Mouse (Mus musculus): Measurements from ENCODE around the gene Amn. TPM values are rescaled to one million over a fixed set of nuclear protein-coding genes. Genes with fewer than 3 reads are reported as not detected.

Gene Amn
- 1.4 and 1.7 TPM in 2 replicates for polyA plus RNA-seq (2012; rRNA removed)
- polyA plus RNA-seq (2014; fragmentation: Nextera tagmentation; extraction: Ambion mirVana) = 0.55 and 0.97 TPM in 2 replicates

DNA sequence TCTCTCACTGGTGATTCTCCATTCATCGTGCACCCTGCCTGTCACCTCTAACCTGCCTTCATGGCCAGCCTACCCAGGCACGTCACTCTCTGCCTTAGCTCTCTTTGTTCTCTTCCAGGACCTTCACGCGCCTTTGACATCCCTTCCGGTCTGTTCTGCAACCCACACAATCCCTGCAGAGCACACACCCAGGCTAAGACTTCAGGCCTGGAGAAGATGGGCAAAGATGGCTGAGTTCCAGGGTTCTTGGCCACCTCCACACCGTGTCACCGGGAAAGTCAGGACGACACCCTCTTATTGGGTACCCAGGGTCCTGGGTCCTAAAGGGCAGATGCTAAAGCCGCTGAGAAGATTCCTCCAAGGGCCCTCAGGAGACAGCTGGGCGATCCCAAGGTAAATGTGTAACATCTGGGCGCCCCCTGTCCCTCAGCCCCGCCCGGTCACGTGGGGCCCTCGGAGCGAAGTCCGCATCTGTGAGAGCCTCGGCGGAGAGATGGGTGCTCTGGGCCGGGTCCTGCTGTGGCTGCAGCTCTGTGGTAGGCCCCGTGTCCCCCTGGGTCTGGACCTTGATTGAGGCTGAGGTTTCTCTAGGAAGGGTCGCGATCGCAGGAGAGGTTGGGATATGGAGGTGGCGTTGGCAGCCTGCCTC is at the start of gene Amn:
TSS of gene Amn (plus strand) at position 467 of the 649 bp plus-strand sequence.
- H3K27ac ChIP-seq (replicated peaks; ENCODE audit: low read depth, low read length) = no peak within 1 kb of the TSS
- no peaks in the 10 kb centered on the region for H3K9me3 ChIP-seq (ENCODE audit: control insufficient read depth, low read length)
- H3K36me3 ChIP-seq (ENCODE audit: control insufficient read depth, insufficient read depth, low read length) = no peaks in the 10 kb centered on the region; the same call in 1 of the 2 replicates
- no peak within 1 kb of the TSS; the same call in 1 of the 2 replicates for H3K4me2 ChIP-seq (replicated peaks; ENCODE audit: low read depth, low read length, severe bottlenecking)
- ATAC-seq (ENCODE audit: low FRiP score, low read depth) = no peak
- H3K27me3 ChIP-seq (ENCODE audit: control insufficient read depth, insufficient read depth, low read length) = peaks cover 61% of the 10 kb centered on the region
- DNase-seq (ENCODE audit: low spot score) = no peak
- H3K4me3 ChIP-seq (replicated peaks; ENCODE audit: low read length) = peak within 1 kb of the TSS; percentile 9; the same call in 1 of the 2 replicates
- H3K9ac ChIP-seq (ENCODE audit: low read depth, low read length, severe bottlenecking) = no peak within 1 kb of the TSS
- H3K4me1 ChIP-seq (ENCODE audit: control insufficient read depth, insufficient read depth, low read length) = peaks cover 19% of the 10 kb centered on the region
- WGBS = 37% methylated on average over 21 of the region's 25 CpGs
- no peak for TF ChIP-seq POLR2A (IDR thresholded peaks at IDR 0.05; ENCODE audit: borderline replicate concordance, extremely low read depth, insufficient read depth, insufficient read length)

DNA sequence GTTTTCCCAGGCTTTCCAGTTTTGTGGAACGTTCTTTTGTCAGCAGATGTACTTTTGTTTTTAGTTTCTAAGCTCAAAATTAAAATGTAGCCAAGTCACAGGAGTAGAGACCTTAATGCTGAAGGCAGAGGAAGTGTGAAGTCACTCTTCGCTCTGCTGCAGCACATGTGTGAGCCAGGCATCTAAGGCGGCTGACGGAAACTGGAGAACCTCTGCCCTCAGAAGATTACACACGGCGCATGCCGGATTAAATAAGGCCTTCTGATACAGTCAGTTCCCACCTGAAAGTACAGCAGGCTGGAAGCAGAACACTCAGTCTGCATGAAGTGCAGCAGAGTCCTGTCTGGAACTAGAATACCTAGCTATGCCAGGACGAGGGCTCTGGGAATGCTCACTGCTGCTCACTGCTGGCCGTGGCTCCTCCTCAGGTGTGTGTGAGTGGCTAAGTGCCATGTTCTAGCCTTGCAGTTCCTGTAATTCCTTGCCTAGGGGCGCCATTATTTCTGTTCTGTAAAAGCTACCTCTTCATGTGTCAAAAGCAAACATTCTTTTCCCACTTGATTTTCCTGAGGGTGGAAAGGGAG is 45.6 kb upstream of the Amn start:
- Histone ChIP-seq H3K36me3 (ENCODE audit: control insufficient read depth, insufficient read depth, low read length) (peaks cover 19% of the 10 kb centered on the region), H3K4me1 (ENCODE audit: control insufficient read depth, insufficient read depth, low read length) (peaks cover 12% of the 10 kb centered on the region), H3K4me2 (replicated peaks; ENCODE audit: low read depth, low read length, severe bottlenecking) (no peak overlapping the region), H3K9ac (ENCODE audit: low read depth, low read length, severe bottlenecking) (no peak overlapping the region), H3K9me3 (ENCODE audit: control insufficient read depth, low read length) (peaks cover 4% of the 10 kb centered on the region; the same call in 1 of the 2 replicates), H3K27me3 (ENCODE audit: control insufficient read depth, insufficient read depth, low read length) (no peaks in the 10 kb centered on the region), H3K27ac (replicated peaks; ENCODE audit: low read depth, low read length) (peak overlapping the region; percentile 9; the same call in 1 of the 2 replicates), H3K4me3 (replicated peaks; ENCODE audit: low read length) (no peak overlapping the region)
- ATAC-seq (ENCODE audit: low FRiP score, low read depth) (no peak), DNase-seq (ENCODE audit: low spot score) (peak; percentile 16)
- 47% methylated on average over 10 of the region's 10 CpGs for WGBS
- no peak for TF ChIP-seq POLR2A (IDR thresholded peaks at IDR 0.05; ENCODE audit: borderline replicate concordance, extremely low read depth, insufficient read depth, insufficient read length)

DNA sequence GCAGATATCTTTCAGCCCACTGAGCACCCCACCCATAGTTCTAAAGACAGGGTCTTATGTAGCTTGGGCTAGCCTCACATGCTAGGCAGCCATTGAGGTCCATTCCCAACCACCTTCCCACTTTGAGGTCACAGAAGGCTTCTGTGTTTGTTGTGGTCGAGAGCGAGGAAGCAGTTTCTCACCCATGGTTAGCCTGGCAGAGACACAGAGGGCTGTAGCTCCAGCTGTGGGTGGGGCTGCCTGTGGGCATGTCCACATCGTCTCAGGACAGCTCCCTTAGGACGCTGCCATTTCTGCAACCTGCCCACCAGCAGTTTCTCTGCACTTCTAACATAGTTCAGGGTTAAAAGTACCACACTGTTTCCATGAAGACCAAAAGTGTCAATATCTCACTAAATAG is 43.5 kb upstream of the Amn start:
- TF ChIP-seq POLR2A (IDR thresholded peaks at IDR 0.05; ENCODE audit: borderline replicate concordance, extremely low read depth, insufficient read depth, insufficient read length) = no peak
- H3K4me3 ChIP-seq (replicated peaks; ENCODE audit: low read length) = no peak overlapping the region
- no peak overlapping the region for H3K9ac ChIP-seq (ENCODE audit: low read depth, low read length, severe bottlenecking)
- H3K36me3 ChIP-seq (ENCODE audit: control insufficient read depth, insufficient read depth, low read length) = peaks cover 2% of the 10 kb centered on the region
- WGBS = 84% methylated on average over 4 of the region's 4 CpGs
- H3K9me3 ChIP-seq (ENCODE audit: control insufficient read depth, low read length) = no peaks in the 10 kb centered on the region
- H3K4me1 ChIP-seq (ENCODE audit: control insufficient read depth, insufficient read depth, low read length) = peaks cover 12% of the 10 kb centered on the region
- no peak overlapping the region for H3K4me2 ChIP-seq (replicated peaks; ENCODE audit: low read depth, low read length, severe bottlenecking)
- no peak for ATAC-seq (ENCODE audit: low FRiP score, low read depth)
- no peaks in the 10 kb centered on the region for H3K27me3 ChIP-seq (ENCODE audit: control insufficient read depth, insufficient read depth, low read length)
- no peak overlapping the region for H3K27ac ChIP-seq (replicated peaks; ENCODE audit: low read depth, low read length)
- DNase-seq (ENCODE audit: low spot score) = no peak

DNA sequence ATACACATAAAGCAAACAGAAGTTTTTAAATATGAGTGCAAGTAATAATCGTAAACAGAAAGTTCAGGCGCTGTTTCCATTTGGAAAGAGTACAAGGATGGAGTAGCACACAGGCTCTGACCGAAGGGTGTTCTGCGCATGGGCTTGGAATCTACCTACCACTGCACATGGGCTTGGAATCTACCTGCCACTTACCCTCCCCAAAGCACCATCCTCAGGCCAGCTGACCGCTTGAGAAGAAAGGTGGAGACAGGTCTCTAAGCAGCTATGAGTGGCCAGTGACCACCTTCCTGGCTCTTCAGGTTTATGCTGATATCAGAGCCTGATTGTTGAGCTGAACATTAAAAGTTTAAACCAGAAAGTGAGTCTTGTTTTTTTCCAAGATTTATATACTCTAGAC is 42.4 kb upstream of the Amn start:
- Histone ChIP-seq H3K4me1 (ENCODE audit: control insufficient read depth, insufficient read depth, low read length) (peaks cover 12% of the 10 kb centered on the region), H3K9me3 (ENCODE audit: control insufficient read depth, low read length) (no peaks in the 10 kb centered on the region), H3K4me3 (replicated peaks; ENCODE audit: low read length) (no peak overlapping the region), H3K36me3 (ENCODE audit: control insufficient read depth, insufficient read depth, low read length) (no peaks in the 10 kb centered on the region; the same call in 1 of the 2 replicates), H3K9ac (ENCODE audit: low read depth, low read length, severe bottlenecking) (no peak overlapping the region), H3K27ac (replicated peaks; ENCODE audit: low read depth, low read length) (no peak overlapping the region), H3K27me3 (ENCODE audit: control insufficient read depth, insufficient read depth, low read length) (no peaks in the 10 kb centered on the region), H3K4me2 (replicated peaks; ENCODE audit: low read depth, low read length, severe bottlenecking) (no peak overlapping the region)
- 94% methylated on average over 5 of the region's 5 CpGs for WGBS
- ATAC-seq (ENCODE audit: low FRiP score, low read depth) = no peak
- DNase-seq (ENCODE audit: low spot score) = no peak
- TF ChIP-seq POLR2A (IDR thresholded peaks at IDR 0.05; ENCODE audit: borderline replicate concordance, extremely low read depth, insufficient read depth, insufficient read length) = no peak

DNA sequence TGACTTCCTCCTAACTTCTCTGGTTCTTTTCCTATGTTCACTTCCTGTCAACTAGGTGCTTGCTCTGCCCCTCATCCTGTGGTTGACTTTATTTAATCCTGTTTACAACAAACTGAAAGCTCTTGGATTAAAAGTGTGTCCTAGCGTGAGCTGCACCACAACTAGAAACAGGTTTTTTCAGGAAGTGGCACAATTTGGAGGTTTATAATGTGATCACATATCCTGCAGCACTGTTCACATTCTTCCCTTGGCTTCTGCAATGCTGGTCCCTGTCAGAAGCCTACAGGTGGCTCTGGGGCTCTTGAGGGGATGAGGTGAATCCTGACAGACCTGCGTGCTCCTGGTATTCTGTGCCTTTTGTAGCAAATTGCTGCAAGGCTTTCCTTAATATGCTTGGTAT is 40.1 kb upstream of the Amn start:
- H3K27ac ChIP-seq (replicated peaks; ENCODE audit: low read depth, low read length) = no peak overlapping the region
- H3K4me1 ChIP-seq (ENCODE audit: control insufficient read depth, insufficient read depth, low read length) = no peaks in the 10 kb centered on the region
- H3K27me3 ChIP-seq (ENCODE audit: control insufficient read depth, insufficient read depth, low read length) = no peaks in the 10 kb centered on the region
- H3K9ac ChIP-seq (ENCODE audit: low read depth, low read length, severe bottlenecking) = no peak overlapping the region
- ATAC-seq (ENCODE audit: low FRiP score, low read depth) (no peak), DNase-seq (ENCODE audit: low spot score) (no peak)
- no peak for TF ChIP-seq POLR2A (IDR thresholded peaks at IDR 0.05; ENCODE audit: borderline replicate concordance, extremely low read depth, insufficient read depth, insufficient read length)
- WGBS = 85% methylated on average over 2 of the region's 2 CpGs
- no peaks in the 10 kb centered on the region; the same call in 1 of the 2 replicates for H3K36me3 ChIP-seq (ENCODE audit: control insufficient read depth, insufficient read depth, low read length)
- no peak overlapping the region for H3K4me2 ChIP-seq (replicated peaks; ENCODE audit: low read depth, low read length, severe bottlenecking)
- H3K4me3 ChIP-seq (replicated peaks; ENCODE audit: low read length) = no peak overlapping the region
- H3K9me3 ChIP-seq (ENCODE audit: control insufficient read depth, low read length) = no peaks in the 10 kb centered on the region
